Mouse (Mus musculus) MEL (cell line): ENCODE data around the gene Fam53b.

Experiments used
- CHD1 ChIP-seq: IDR thresholded peaks from 2 replicates; pipeline ENCODE4 v1.6.1; 2012; ENCODE audit warnings: low read depth, mild to moderate bottlenecking, inconsistent platforms, low read length, improper control_type of control experiment
- CHD2 ChIP-seq: IDR thresholded peaks from 2 replicates; pipeline ENCODE4 v1.6.1; 2011; ENCODE audit warnings: low read length, improper control_type of control experiment
- CTCF ChIP-seq, 3 experiments: IDR thresholded peaks in 2 of 3; conservative IDR thresholded peaks in 1 of 3; 2 replicates each; pipeline ENCODE4 v1.5.1; 2011 to 2012; ENCODE audit warnings: low read length in 3 of 3, low read depth in 2 of 3, mild to moderate bottlenecking in 2 of 3, improper control_type of control experiment in 1 of 3, inconsistent platforms in 1 of 3, mixed read lengths in 1 of 3, moderate library complexity in 1 of 3; ENCODE audit not compliant: control insufficient read depth in 1 of 3, insufficient read depth in 1 of 3, poor library complexity in 1 of 3, severe bottlenecking in 1 of 3
- EP300 ChIP-seq, 2 experiments: IDR thresholded peaks; 2 replicates each; pipeline ENCODE4 v1.6.1; 2011; ENCODE audit warnings: improper control_type of control experiment in 2 of 2, low read length in 2 of 2, low read depth in 1 of 2, mild to moderate bottlenecking in 1 of 2
- ETS1 ChIP-seq: IDR thresholded peaks from 2 replicates; pipeline ENCODE4 v1.6.1; 2012; ENCODE audit warnings: low read depth, mild to moderate bottlenecking, inconsistent platforms, low read length, improper control_type of control experiment, moderate library complexity
- GATA1 ChIP-seq: IDR thresholded peaks from 2 replicates; pipeline ENCODE4 v1.6.1; 2011; ENCODE audit warnings: low read depth, low read length, improper control_type of control experiment
- MAFK ChIP-seq: IDR thresholded peaks from 2 replicates; pipeline ENCODE4 v1.6.1; 2011; ENCODE audit warnings: low read depth, mild to moderate bottlenecking, low read length, improper control_type of control experiment, borderline replicate concordance
- MXI1 ChIP-seq: IDR thresholded peaks from 2 replicates; pipeline ENCODE4 v1.6.1; 2011; ENCODE audit warnings: mild to moderate bottlenecking, low read depth, low read length, improper control_type of control experiment
- NELFE ChIP-seq: IDR thresholded peaks from 2 replicates; pipeline ENCODE4 v1.6.1; 2011; ENCODE audit warnings: low read depth, low read length, improper control_type of control experiment
- POLR2A ChIP-seq, 2 experiments: IDR thresholded peaks; 2 replicates each; pipeline ENCODE4 v1.6.1; 2011 to 2012; ENCODE audit warnings: low read length in 2 of 2, mild to moderate bottlenecking in 2 of 2, control low read depth in 1 of 2, improper control_type of control experiment in 1 of 2, low read depth in 1 of 2, moderate library complexity in 1 of 2; ENCODE audit not compliant: control insufficient read depth in 1 of 2, insufficient read depth in 1 of 2, poor library complexity in 1 of 2
- RCOR1 ChIP-seq: IDR thresholded peaks from 2 replicates; pipeline ENCODE4 v1.6.1; 2012; ENCODE audit warnings: low read depth, mild to moderate bottlenecking, inconsistent platforms, low read length, improper control_type of control experiment
- USF1 ChIP-seq: IDR thresholded peaks from 2 replicates; pipeline ENCODE4 v1.6.1; 2014; ENCODE audit warnings: low read depth, mild to moderate bottlenecking, inconsistent platforms, low read length, improper control_type of control experiment, moderate library complexity
- USF2 ChIP-seq, 2 experiments: IDR thresholded peaks; 2 replicates each; pipeline ENCODE4 v1.6.1; 2011 to 2012; ENCODE audit warnings: improper control_type of control experiment in 2 of 2, low read length in 2 of 2, borderline replicate concordance in 1 of 2, inconsistent platforms in 1 of 2, low read depth in 1 of 2, mild to moderate bottlenecking in 1 of 2; ENCODE audit not compliant: insufficient read depth in 1 of 2
- ZMIZ1 ChIP-seq: IDR thresholded peaks from 2 replicates; pipeline ENCODE4 v1.6.1; 2012; ENCODE audit warnings: low read depth, mild to moderate bottlenecking, inconsistent platforms, low read length, improper control_type of control experiment, moderate library complexity

GRCm38 (mm10) chr7:132853946-132854345 lies 40.3 kb upstream of the Fam53b start:
- TF ChIP-seq GATA1, result no peak
- TF ChIP-seq USF1, result no peak
- TF ChIP-seq ETS1, result no peak
- TF ChIP-seq MAFK, result no peak
- TF ChIP-seq CHD2, result no peak
- TF ChIP-seq CHD1, result no peak
- no peak for TF ChIP-seq USF2 (IDR thresholded peaks at IDR 0.05; ENCODE audit: borderline replicate concordance in 1 of 2, insufficient read depth in 1 of 2, low read depth in 1 of 2, low read length in 2 of 2)
- TF ChIP-seq CTCF (IDR thresholded peaks at IDR 0.05 in 2 of 3, conservative IDR thresholded peaks at IDR 0.05 in 1 of 3; ENCODE audit: control insufficient read depth in 1 of 3, insufficient read depth in 1 of 3, low read depth in 2 of 3, low read length in 3 of 3, poor library complexity in 1 of 3, severe bottlenecking in 1 of 3), result no peak
- no peak for TF ChIP-seq RCOR1
- no peak for TF ChIP-seq POLR2A (IDR thresholded peaks at IDR 0.05; ENCODE audit: control insufficient read depth in 1 of 2, insufficient read depth in 1 of 2, low read depth in 1 of 2, low read length in 2 of 2, poor library complexity in 1 of 2)
- TF ChIP-seq NELFE, result no peak
- no peak for TF ChIP-seq EP300 (IDR thresholded peaks at IDR 0.05; ENCODE audit: low read depth in 1 of 2, low read length in 2 of 2)
- no peak for TF ChIP-seq MXI1
- TF ChIP-seq ZMIZ1, result no peak
